Mouse (Mus musculus) kidney, embryonic 14.5 days (tissue): ENCODE data around the gene Plxnb1. TPM values are rescaled to one million over a fixed set of nuclear protein-coding genes. Genes with fewer than 3 reads are reported as not detected.
"Not testable (repeated sequence)": the region's sequence is repeated elsewhere in the genome, so short reads cannot be mapped to it uniquely, and the experiment has no call there.

Source experiments
- ATAC-seq: fragments of 200-750 bp; cut with Nextera tagmentation; 2 replicates; pipeline ENCODE4 v1.8.0; 2017; ENCODE audit warnings: moderate number of reproducible peaks, mild to moderate bottlenecking, moderate TSS enrichment, moderate library complexity; ENCODE audit not compliant: low FRiP score, low TSS enrichment
- H3K27ac ChIP-seq: fragments of 300-500 bp; sonication (generic); 2 replicates; pipeline ENCODE4 v1.5.1; 2014; ENCODE audit warnings: low read depth, mild to moderate bottlenecking, low read length, moderate library complexity, mixed read lengths
- H3K27me3 ChIP-seq: fragments of 300-500 bp; sonication (generic); 2 replicates; pipeline ENCODE4 v1.6.1; 2014; ENCODE audit warnings: mild to moderate bottlenecking, low read length; ENCODE audit not compliant: control insufficient read depth, insufficient read depth
- H3K36me3 ChIP-seq: fragments of 300-500 bp; sonication (generic); 2 replicates; pipeline ENCODE4 v1.6.1; 2014; ENCODE audit warnings: low read length, mixed read lengths; ENCODE audit not compliant: control insufficient read depth, insufficient read depth
- H3K4me1 ChIP-seq: fragments of 300-500 bp; sonication (generic); 2 replicates; pipeline ENCODE4 v1.6.1; 2014; ENCODE audit warnings: low read length, mixed read lengths; ENCODE audit not compliant: control insufficient read depth, insufficient read depth
- H3K4me2 ChIP-seq: fragments of 300-500 bp; sonication (generic); replicated peaks from 2 replicates; pipeline ENCODE4 v1.6.1; 2014; ENCODE audit warnings: low read depth, mild to moderate bottlenecking, low read length
- H3K4me3 ChIP-seq: fragments of 300-500 bp; sonication (generic); 2 replicates; pipeline ENCODE4 v1.5.1; 2014; ENCODE audit warnings: mild to moderate bottlenecking, low read length
- H3K9ac ChIP-seq: fragments of 300-500 bp; sonication (generic); 2 replicates; pipeline ENCODE4 v1.6.1; 2014; ENCODE audit warnings: low read depth, mild to moderate bottlenecking, low read length, moderate library complexity
- H3K9me3 ChIP-seq: fragments of 300-500 bp; sonication (generic); 2 replicates; pipeline ENCODE4 v1.6.1; 2016; ENCODE audit warnings: low read length; ENCODE audit not compliant: control insufficient read depth
- WGBS: fragments of 180-500 bp; shearing (Covaris S2); extraction: QIAGEN DNeasy Blood & Tissue Kit; methylation state at CpG from one replicate; pipeline ENCODE4 v1.1.7; 2014; 5-methylcytosine and 5-hydroxymethylcytosine counted together
- polyA plus RNA-seq: library from polyadenylated mRNA; unstranded; fragments of >200 nt; fragmentation: Nextera tagmentation; extraction: Ambion mirVana; gene quantifications from 2 replicates; pipeline ENCODE4 v1.2.1, GENCODE M21; 2014

The Plxnb1 gene
- polyA plus RNA-seq, 1 experiment from 2014 or later: 17.0 TPM

GRCm38 (mm10) chr9:109125043-109125442 is 29.9 kb downstream of the Plxnb1 start:
- 83% methylated on average over 2 of the region's 2 CpGs for WGBS

DNA sequence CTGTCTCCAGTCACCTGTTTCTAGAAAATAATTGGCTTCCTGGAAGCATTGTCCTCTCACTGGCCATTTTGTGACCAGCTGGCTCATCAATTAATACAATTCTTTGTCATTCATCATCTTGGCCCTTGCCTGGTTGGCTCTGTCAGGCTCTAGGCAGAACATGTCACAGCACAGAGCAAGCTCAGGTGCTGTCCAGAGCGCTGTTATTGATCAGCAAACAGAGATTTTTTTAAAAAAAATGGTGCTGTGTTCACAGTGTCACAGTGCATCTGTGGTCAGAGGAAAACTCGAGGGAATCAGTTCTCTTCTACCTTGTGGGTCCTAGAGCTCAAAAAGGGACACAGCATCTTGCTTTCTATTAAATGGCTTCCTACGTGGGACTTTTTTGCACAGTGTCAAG is 30.3 kb downstream of the Plxnb1 start:
- no peak overlapping the region for H3K4me2 ChIP-seq
- H3K9me3 ChIP-seq: no peaks in the 10 kb centered on the region
- H3K9ac ChIP-seq: no peak overlapping the region
- H3K36me3 ChIP-seq: no peaks in the 10 kb centered on the region
- H3K27ac ChIP-seq: no peak overlapping the region
- H3K4me1 ChIP-seq: 0 out of 2 replicates have a peak, but pooled peaks cover 7% of the 10 kb centered on the region
- WGBS: 69% methylated on average over 3 of the region's 3 CpGs
- no peak overlapping the region for H3K4me3 ChIP-seq
- no peaks in the 10 kb centered on the region for H3K27me3 ChIP-seq
- no peak for ATAC-seq

More at GRCm38 (mm10) chr9:109125043-109125442, 29.9 kb downstream of the Plxnb1 start:
- no peaks in the 10 kb centered on the region for H3K27me3 ChIP-seq
- no peak overlapping the region for H3K27ac ChIP-seq
- H3K4me1 ChIP-seq: 0 out of 2 replicates have a peak, but pooled peaks cover 7% of the 10 kb centered on the region
- no peaks in the 10 kb centered on the region for H3K9me3 ChIP-seq
- H3K4me2 ChIP-seq: no peak overlapping the region
- ATAC-seq: no peak
- H3K4me3 ChIP-seq: no peak overlapping the region
- H3K9ac ChIP-seq: no peak overlapping the region
- no peaks in the 10 kb centered on the region for H3K36me3 ChIP-seq

DNA sequence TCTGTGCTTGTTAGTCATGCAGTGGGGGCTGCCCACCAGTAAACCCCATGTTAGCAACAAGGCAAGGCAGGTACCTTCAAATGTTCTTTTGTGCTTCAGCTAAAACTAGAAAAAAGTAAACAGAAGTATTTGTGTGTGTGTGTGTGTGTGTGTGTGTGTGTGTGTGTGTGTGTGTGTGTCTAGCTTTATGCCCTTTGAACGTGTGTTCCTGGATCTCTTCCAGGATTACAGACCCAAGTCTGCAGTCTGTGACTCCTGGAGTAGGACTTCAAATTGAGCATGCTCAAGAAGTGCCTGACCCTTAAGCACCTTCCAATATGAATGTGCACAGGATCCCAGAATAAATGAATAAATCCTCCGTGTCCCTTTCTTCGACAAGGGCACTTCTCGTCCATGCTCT is 31.9 kb downstream of the Plxnb1 start:
- no peaks in the 10 kb centered on the region for H3K36me3 ChIP-seq
- H3K9ac ChIP-seq: no peak overlapping the region
- H3K27me3 ChIP-seq: no peaks in the 10 kb centered on the region
- H3K9me3 ChIP-seq: no peaks in the 10 kb centered on the region
- 0 out of 2 replicates have a peak, but pooled peaks cover 4% of the 10 kb centered on the region for H3K4me1 ChIP-seq
- no peak for ATAC-seq
- 82% methylated on average over 4 of the region's 4 CpGs for WGBS
- no peak overlapping the region for H3K4me3 ChIP-seq
- H3K4me2 ChIP-seq: no peak overlapping the region
- no peak overlapping the region for H3K27ac ChIP-seq

DNA sequence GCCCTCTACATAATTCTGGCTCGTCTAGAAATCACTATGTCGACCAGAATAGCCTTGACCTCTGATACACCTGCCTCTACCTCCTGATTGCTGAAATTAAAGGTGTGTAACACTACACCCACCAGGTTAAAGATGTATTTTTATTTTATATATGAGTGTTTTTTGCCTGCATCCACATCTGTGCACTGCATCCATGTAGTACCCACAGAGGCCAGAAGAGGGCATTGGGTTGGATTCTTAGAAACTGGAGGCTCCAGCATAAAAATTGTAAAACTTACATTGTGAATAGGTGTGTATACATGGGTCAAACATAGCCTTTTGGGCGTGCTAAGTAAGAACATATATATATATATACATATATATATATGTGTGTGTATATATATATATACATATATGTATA is 33.0 kb downstream of the Plxnb1 start:
- no peak for ATAC-seq
- 66% methylated on average over 3 of the region's 3 CpGs for WGBS
- 0 out of 2 replicates have a peak, but pooled peaks cover under 1% of the 10 kb centered on the region for H3K4me1 ChIP-seq
- H3K4me2 ChIP-seq: no peak overlapping the region
- no peaks in the 10 kb centered on the region for H3K9me3 ChIP-seq
- no peak overlapping the region for H3K9ac ChIP-seq
- H3K36me3 ChIP-seq: no peaks in the 10 kb centered on the region
- H3K27me3 ChIP-seq: no peaks in the 10 kb centered on the region
- H3K27ac ChIP-seq: no peak overlapping the region
- H3K4me3 ChIP-seq: no peak overlapping the region

- ATAC-seq: no peak
- Histone ChIP-seq H3K9ac (no peak overlapping the region), H3K4me2 (no peak overlapping the region), H3K27me3 (no peaks in the 10 kb centered on the region), H3K4me1 (no peaks in the 10 kb centered on the region), H3K27ac (no peak overlapping the region), H3K9me3 (no peaks in the 10 kb centered on the region), H3K36me3 (no peaks in the 10 kb centered on the region), H3K4me3 (no peak overlapping the region)
- WGBS: 74% methylated on average over 5 of the region's 5 CpGs
Measured at GRCm38 (mm10) chr9:109130076-109130475, 34.9 kb downstream of the Plxnb1 start.

GRCm38 (mm10) chr9:109140414-109140813 is 45.2 kb downstream of the Plxnb1 start:
- WGBS: 70% methylated on average over 4 of the region's 4 CpGs
- H3K9ac ChIP-seq, ATAC-seq, H3K27ac ChIP-seq, H3K4me1 ChIP-seq, H3K9me3 ChIP-seq, H3K27me3 ChIP-seq, H3K4me2 ChIP-seq, H3K36me3 ChIP-seq, H3K4me3 ChIP-seq: not testable (repeated sequence)

- Histone ChIP-seq H3K27me3 (no peaks in the 10 kb centered on the region), H3K4me3 (no peak within 1 kb of the TSS), H3K4me1 (no peaks in the 10 kb centered on the region), H3K9me3 (no peaks in the 10 kb centered on the region), H3K27ac (no peak within 1 kb of the TSS), H3K36me3 (no peaks in the 10 kb centered on the region), H3K9ac (no peak within 1 kb of the TSS), H3K4me2 (no peak within 1 kb of the TSS)
- ATAC-seq: no peak
- WGBS: 78% methylated on average over 3 of the region's 3 CpGs
Measured at GRCm38 (mm10) chr9:109161941-109162340, 66.8 kb downstream of the Plxnb1 start, which contains the start of gene Fbxw21. Fbxw21 (minus strand) TSS chr9:109162041.

- no peak overlapping the region for H3K27ac ChIP-seq
- H3K9me3 ChIP-seq: no peaks in the 10 kb centered on the region
- H3K4me3 ChIP-seq: no peak overlapping the region
- no peak overlapping the region for H3K9ac ChIP-seq
- H3K4me1 ChIP-seq: no peaks in the 10 kb centered on the region
- ATAC-seq: no peak
- H3K27me3 ChIP-seq: no peaks in the 10 kb centered on the region
- H3K4me2 ChIP-seq: no peak overlapping the region
- H3K36me3 ChIP-seq: no peaks in the 10 kb centered on the region
Measured at GRCm38 (mm10) chr9:109167316-109167715, 72.1 kb downstream of the Plxnb1 start.
